Mouse (Mus musculus): ENCODE results near the gene Slbp. TPM values are rescaled to one million over a fixed set of nuclear protein-coding genes. Genes with fewer than 3 reads are reported as not detected.

The Slbp gene
- total and polyA plus RNA-seq, 2 experiments from 2014 or later, result 66.0 to 128 TPM

GRCm38 (mm10) chr5:33605314-33605713 is 47.1 kb downstream of the Slbp start:
- Histone ChIP-seq H3K36me3 (ENCODE audit: insufficient read depth, low read length) (peaks cover 8% of the 10 kb centered on the region; the same call in 1 of the 2 replicates), H3K4me2 (ENCODE audit: low read depth, low read length) (no peak overlapping the region), H3K27me3 (ENCODE audit: insufficient read depth, low read length) (no peaks in the 10 kb centered on the region), H3K4me1 (ENCODE audit: insufficient read depth, low read length) (no peaks in the 10 kb centered on the region), H3K9ac (replicated peaks; ENCODE audit: low read length) (no peak overlapping the region), H3K4me3 (ENCODE audit: low read length) (no peak overlapping the region), H3K9me3 (ENCODE audit: low read length) (no peaks in the 10 kb centered on the region), H3K27ac (no peak overlapping the region)
- DNase-seq (ENCODE audit: low spot score), result no peak
- 90% methylated on average over 5 of the region's 5 CpGs for WGBS
- no peak for ATAC-seq
- TF ChIP-seq CTCF (IDR thresholded peaks at IDR 0.05; ENCODE audit: low read depth), result no peak

- DNase-seq (ENCODE audit: low spot score) (no peak), ATAC-seq (no peak)
- H3K9ac ChIP-seq (replicated peaks; ENCODE audit: low read length), result no peak overlapping the region
- 43% methylated on average over 2 of the region's 2 CpGs for WGBS
- H3K4me1 ChIP-seq (ENCODE audit: insufficient read depth, low read length), result no peaks in the 10 kb centered on the region
- no peaks in the 10 kb centered on the region for H3K9me3 ChIP-seq (ENCODE audit: low read length)
- no peaks in the 10 kb centered on the region for H3K36me3 ChIP-seq (ENCODE audit: insufficient read depth, low read length)
- no peak overlapping the region for H3K27ac ChIP-seq
- no peaks in the 10 kb centered on the region for H3K27me3 ChIP-seq (ENCODE audit: insufficient read depth, low read length)
- H3K4me2 ChIP-seq (ENCODE audit: low read depth, low read length), result no peak overlapping the region
- no peak overlapping the region for H3K4me3 ChIP-seq (ENCODE audit: low read length)
- TF ChIP-seq CTCF (IDR thresholded peaks at IDR 0.05; ENCODE audit: low read depth), result peak; percentile 43
Observed at GRCm38 (mm10) chr5:33593620-33594019, 58.8 kb downstream of the Slbp start.

GRCm38 (mm10) chr5:33589221-33589888 is 63.0 kb downstream of the Slbp start:
- H3K4me3 ChIP-seq (ENCODE audit: low read length), result no peak overlapping the region

GRCm38 (mm10) chr5:33588066-33588465 is 64.3 kb downstream of the Slbp start:
- 43% methylated on average over 3 of the region's 3 CpGs for WGBS
- peaks cover 7% of the 10 kb centered on the region; the same call in 1 of the 2 replicates for H3K4me1 ChIP-seq (ENCODE audit: insufficient read depth, low read length)
- TF ChIP-seq CTCF (IDR thresholded peaks at IDR 0.05; ENCODE audit: low read depth), result no peak
- H3K27me3 ChIP-seq (ENCODE audit: insufficient read depth, low read length), result no peaks in the 10 kb centered on the region
- no peak for ATAC-seq
- no peak overlapping the region for H3K9ac ChIP-seq (replicated peaks; ENCODE audit: low read length)
- H3K9me3 ChIP-seq (ENCODE audit: low read length), result no peaks in the 10 kb centered on the region
- no peaks in the 10 kb centered on the region for H3K36me3 ChIP-seq (ENCODE audit: insufficient read depth, low read length)
- H3K4me3 ChIP-seq (ENCODE audit: low read length), result no peak overlapping the region
- H3K4me2 ChIP-seq (ENCODE audit: low read depth, low read length), result no peak overlapping the region
- DNase-seq (ENCODE audit: low spot score), result peak; percentile 31
- no peak overlapping the region for H3K27ac ChIP-seq

More at GRCm38 (mm10) chr5:33589221-33589888, 63.0 kb downstream of the Slbp start:
- 63% methylated on average over 5 of the region's 5 CpGs for WGBS
- H3K36me3 ChIP-seq (ENCODE audit: insufficient read depth, low read length), result no peaks in the 10 kb centered on the region
- no peak overlapping the region for H3K9ac ChIP-seq (replicated peaks; ENCODE audit: low read length)
- no peaks in the 10 kb centered on the region for H3K9me3 ChIP-seq (ENCODE audit: low read length)
- no peak overlapping the region for H3K27ac ChIP-seq
- no peaks in the 10 kb centered on the region for H3K27me3 ChIP-seq (ENCODE audit: insufficient read depth, low read length)
- peak; percentile 76 for ATAC-seq
- peaks cover 7% of the 10 kb centered on the region; the same call in 1 of the 2 replicates for H3K4me1 ChIP-seq (ENCODE audit: insufficient read depth, low read length)
- TF ChIP-seq CTCF (IDR thresholded peaks at IDR 0.05; ENCODE audit: low read depth), result peak; percentile 100
- H3K4me2 ChIP-seq (ENCODE audit: low read depth, low read length), result no peak overlapping the region
- DNase-seq (ENCODE audit: low spot score), result peak; percentile 91

- TF ChIP-seq CTCF (IDR thresholded peaks at IDR 0.05; ENCODE audit: low read depth), result no peak
- 0 out of 2 replicates have a peak overlapping the region, but pooled peaks have one; percentile 1 for H3K4me2 ChIP-seq (ENCODE audit: low read depth, low read length)
- ATAC-seq, result peak; percentile 12; the same call in 1 of the 2 replicates
- H3K9ac ChIP-seq (replicated peaks; ENCODE audit: low read length), result no peak overlapping the region
- no peaks in the 10 kb centered on the region for H3K27me3 ChIP-seq (ENCODE audit: insufficient read depth, low read length)
- H3K9me3 ChIP-seq (ENCODE audit: low read length), result no peaks in the 10 kb centered on the region
- peak; percentile 14 for DNase-seq (ENCODE audit: low spot score)
- no peak overlapping the region for H3K4me3 ChIP-seq (ENCODE audit: low read length)
- H3K27ac ChIP-seq, result no peak overlapping the region
- H3K36me3 ChIP-seq (ENCODE audit: insufficient read depth, low read length), result no peaks in the 10 kb centered on the region
- 28% methylated on average over 18 of the region's 18 CpGs for WGBS
- H3K4me1 ChIP-seq (ENCODE audit: insufficient read depth, low read length), result peaks cover 7% of the 10 kb centered on the region; the same call in 1 of the 2 replicates
Observed at GRCm38 (mm10) chr5:33587498-33588058, 64.8 kb downstream of the Slbp start.

Other genes starting within 250 kb of the Slbp start
- gene Nkx1-1, start 218.6 kb downstream of the Slbp start, total RNA-seq (2014; rRNA removed), result 6.5 and 7.8 TPM in 2 replicates
- 0.35 and 0.39 TPM in 2 replicates for gene Nkx1-1, start 218.6 kb downstream of the Slbp start, polyA plus RNA-seq (2015; fragmentation: Nextera tagmentation; extraction: Ambion mirVana)
- gene Fam53a, start 22.9 kb downstream of the Slbp start, total RNA-seq (2014; rRNA removed), result 22.9 and 48.1 TPM in 2 replicates
- gene Fam53a, start 22.9 kb downstream of the Slbp start, polyA plus RNA-seq (2015; fragmentation: Nextera tagmentation; extraction: Ambion mirVana), result 26.4 and 27.6 TPM in 2 replicates
- gene Gm9903, start 22.6 kb downstream of the Slbp start, total RNA-seq (2014; rRNA removed), result 0.89 and 2.1 TPM in 2 replicates
- gene Gm9903, start 22.6 kb downstream of the Slbp start, polyA plus RNA-seq (2015; fragmentation: Nextera tagmentation; extraction: Ambion mirVana), result 0.21 and 0.66 TPM in 2 replicates
- 19.2 and 30.0 TPM in 2 replicates for gene Tacc3, start 5.6 kb upstream of the Slbp start, total RNA-seq (2014; rRNA removed)
- 39.0 and 49.1 TPM in 2 replicates for gene Tacc3, start 5.6 kb upstream of the Slbp start, polyA plus RNA-seq (2015; fragmentation: Nextera tagmentation; extraction: Ambion mirVana)
- 36.9 and 39.3 TPM in 2 replicates for gene Tmem129, start 5.8 kb upstream of the Slbp start, total RNA-seq (2014; rRNA removed)
- 22.0 and 23.6 TPM in 2 replicates for gene Tmem129, start 5.8 kb upstream of the Slbp start, polyA plus RNA-seq (2015; fragmentation: Nextera tagmentation; extraction: Ambion mirVana)
- 147 and 148 TPM in 2 replicates for gene Fgfr3, start 69.1 kb upstream of the Slbp start, total RNA-seq (2014; rRNA removed)
- gene Fgfr3, start 69.1 kb upstream of the Slbp start, polyA plus RNA-seq (2015; fragmentation: Nextera tagmentation; extraction: Ambion mirVana), result 43.5 and 52.1 TPM in 2 replicates
- 59.9 and 67.0 TPM in 2 replicates for gene Letm1, start 130.2 kb upstream of the Slbp start, total RNA-seq (2014; rRNA removed)
- 71.7 and 83.9 TPM in 2 replicates for gene Letm1, start 130.2 kb upstream of the Slbp start, polyA plus RNA-seq (2015; fragmentation: Nextera tagmentation; extraction: Ambion mirVana)
- 76.2 and 81.1 TPM in 2 replicates for gene Nsd2, start 168.2 kb upstream of the Slbp start, total RNA-seq (2014; rRNA removed)
- 64.0 and 69.4 TPM in 2 replicates for gene Nsd2, start 168.2 kb upstream of the Slbp start, polyA plus RNA-seq (2015; fragmentation: Nextera tagmentation; extraction: Ambion mirVana)

Measured in hindbrain, postnatal 0 days (tissue).